Mouse (Mus musculus) adrenal gland, postnatal 36 days (tissue): ENCODE data around the gene Olfr829. TPM values are rescaled to one million over a fixed set of nuclear protein-coding genes. Genes with fewer than 3 reads are reported as not detected.
"Not testable (repeated sequence)": the region's sequence is repeated elsewhere in the genome, so short reads cannot be mapped to it uniquely, and the experiment has no call there.

Experiments
- DNase-seq, 2 experiments: peaks; one replicate each; pipeline ENCODE4 v3.0.0; 2021; ENCODE audit warnings: mixed read lengths in 1 of 2
- long read RNA-seq, 2 experiments: library from polyadenylated mRNA; stranded (forward); transcript quantifications; one replicate each; pipeline ENCODE4 v2.0.0; 2021; ENCODE audit warnings: borderline sequencing depth in 2 of 2
- total RNA-seq, 2 experiments: library from RNA; stranded (reverse); gene quantifications; 2 replicates each; pipeline ENCODE4 v1.2.3; 2021

Olfr829 gene
- total RNA-seq: not detected
- long read RNA-seq, experiment 1: 0 reads
- long read RNA-seq, experiment 2: 0 reads

DNA sequence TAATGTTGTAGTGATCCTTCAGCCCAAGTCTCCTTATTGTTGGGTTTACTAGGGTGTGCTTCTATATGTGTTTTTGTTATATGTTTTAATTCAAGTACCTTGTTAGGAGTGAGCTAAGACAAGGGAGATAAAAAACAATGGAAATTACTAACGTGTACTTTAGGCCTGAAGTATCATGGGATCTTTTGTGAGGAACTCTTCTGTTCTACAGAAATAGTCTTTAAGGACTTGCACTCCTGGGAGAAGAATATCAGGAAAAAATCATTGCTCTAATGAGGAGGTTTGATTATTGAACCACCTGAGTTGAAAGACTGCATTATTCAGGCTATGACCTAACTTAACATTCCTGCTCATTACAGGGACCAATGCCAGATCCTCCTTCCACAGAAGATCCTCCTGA lies at the start of gene Olfr829:
TSS of gene Olfr829 (plus strand) at position 301 of the 400 bp plus-strand sequence.
- DNase-seq: no peak

DNA sequence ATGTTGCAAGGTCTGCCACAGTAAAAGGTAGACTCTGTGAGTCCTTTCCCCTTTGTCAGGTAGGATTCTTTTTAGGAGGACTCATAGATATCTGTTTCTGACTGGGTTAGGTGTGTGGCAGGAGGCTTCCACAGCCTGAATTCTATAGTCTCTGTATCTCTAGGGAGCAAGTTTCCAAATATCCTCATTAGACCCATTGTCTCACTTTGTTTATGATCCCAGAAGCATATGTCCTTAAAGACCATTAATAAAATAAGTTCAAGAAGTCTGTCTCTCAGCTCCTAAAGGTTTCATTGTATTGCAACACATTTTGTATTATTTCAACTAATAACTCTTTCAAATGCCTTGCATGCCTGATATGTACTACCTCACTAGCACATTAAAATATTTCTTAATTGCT lies 35.3 kb upstream of the Olfr829 start, which contains the start of gene Olfr828:
TSS of gene Olfr828 (minus strand) at position 101 of the 400 bp plus-strand sequence.
- DNase-seq: no peak

DNA sequence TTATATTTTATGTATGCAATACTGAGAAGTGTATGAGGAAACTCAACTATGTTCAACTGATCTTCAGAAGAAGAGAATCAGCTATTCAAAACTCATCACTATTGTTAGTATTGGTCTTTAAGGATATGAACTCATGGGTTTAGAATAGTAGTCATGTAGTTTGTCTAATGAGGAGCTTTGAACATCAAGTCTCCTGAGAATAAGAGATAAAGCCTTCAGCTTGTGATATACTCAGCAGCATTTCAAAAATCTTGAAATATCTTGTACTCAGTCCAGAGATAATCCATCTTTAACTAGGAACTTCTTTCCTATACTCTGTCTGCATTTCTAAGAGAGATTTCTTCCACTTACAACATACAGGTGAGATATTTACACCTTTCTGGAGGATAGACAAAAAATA lies 19.7 kb downstream of the Olfr829 start, which contains the start of gene Olfr830:
TSS of gene Olfr830 (plus strand) at position 301 of the 400 bp plus-strand sequence.
- DNase-seq: no peak

DNA sequence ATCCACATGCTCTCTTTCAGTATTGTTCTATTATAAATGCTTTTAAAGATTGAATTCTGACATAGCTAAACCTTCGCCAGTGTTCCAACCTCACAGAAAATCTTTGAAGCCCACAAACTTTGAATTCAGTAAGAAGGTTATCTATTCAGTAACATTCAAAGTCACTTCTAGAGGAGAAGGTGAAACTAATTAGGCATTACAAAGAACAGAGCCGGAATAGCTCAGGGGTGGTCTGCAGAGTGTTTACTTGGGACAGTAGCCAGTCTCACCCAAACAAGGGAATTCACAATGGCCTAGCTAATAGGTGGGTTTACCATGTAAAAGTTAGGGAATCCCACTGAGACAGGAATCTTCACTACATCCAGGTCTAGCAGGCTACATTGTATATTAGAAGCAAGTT lies 53.0 kb downstream of the Olfr829 start:
- DNase-seq: not testable (repeated sequence)

Other genes starting within 250 kb of the Olfr829 start
- 1 to 10 TPM; 2.6 to 3.2 TPM for gene Muc16, start 180.4 kb upstream of the Olfr829 start, total RNA-seq
- gene Olfr24, start 90.9 kb upstream of the Olfr829 start, total RNA-seq: not detected
- gene Olfr828, start 35.4 kb upstream of the Olfr829 start, total RNA-seq: not detected
- not detected for gene Olfr830, start 19.8 kb downstream of the Olfr829 start, total RNA-seq
- gene Olfr832, start 82.2 kb downstream of the Olfr829 start, total RNA-seq: not detected
- not detected for gene Olfr834, start 133.1 kb downstream of the Olfr829 start, total RNA-seq
- gene Olfr835, start 177.8 kb downstream of the Olfr829 start, total RNA-seq: not detected